Mouse (Mus musculus) hindbrain, embryonic 10.5 days (tissue): Measurements from ENCODE around the gene Bckdha. TPM values are rescaled to one million over a fixed set of nuclear protein-coding genes. Genes with fewer than 3 reads are reported as not detected.

Source experiments
- DNase-seq: peaks from one replicate; pipeline ENCODE4 v3.0.0-alpha.2; 2017; ENCODE audit warnings: low spot score
- H3K27ac ChIP-seq: fragments of 300-500 bp; sonication (generic); 2 replicates; pipeline ENCODE4 v1.5.1; 2016; ENCODE audit warnings: mild to moderate bottlenecking, moderate library complexity
- H3K27me3 ChIP-seq: fragments of 300-500 bp; sonication (generic); 2 replicates; pipeline ENCODE4 v1.6.1; 2016; ENCODE audit warnings: mild to moderate bottlenecking; ENCODE audit not compliant: poor library complexity, insufficient read depth, severe bottlenecking
- H3K36me3 ChIP-seq: fragments of 300-500 bp; sonication (generic); 2 replicates; pipeline ENCODE4 v1.6.1; 2016; ENCODE audit warnings: mild to moderate bottlenecking, moderate library complexity
- H3K4me1 ChIP-seq: fragments of 300-500 bp; sonication (generic); replicated peaks from 2 replicates; pipeline ENCODE4 v1.6.1; 2016; ENCODE audit warnings: mild to moderate bottlenecking
- H3K4me3 ChIP-seq: fragments of 300-500 bp; sonication (generic); 2 replicates; pipeline ENCODE4 v1.5.1; 2016; ENCODE audit warnings: mild to moderate bottlenecking, moderate library complexity
- H3K9me3 ChIP-seq: fragments of 300-500 bp; sonication (generic); 2 replicates; pipeline ENCODE4 v1.6.1; 2016; ENCODE audit warnings: mild to moderate bottlenecking, moderate library complexity
- WGBS: fragments of 180-500 bp; shearing (Covaris S2); methylation state at CpG from one replicate; pipeline ENCODE4 v1.1.7; 2016; 5-methylcytosine and 5-hydroxymethylcytosine counted together
- polyA plus RNA-seq: library from polyadenylated mRNA; unstranded; fragments of >200 nt; fragmentation: Nextera tagmentation; extraction: Ambion mirVana; gene quantifications from 2 replicates; pipeline ENCODE4 v1.2.1, GENCODE M21; 2016

Bckdha gene
- polyA plus RNA-seq, 1 experiment from 2014 or later, result 49.4 TPM

DNA sequence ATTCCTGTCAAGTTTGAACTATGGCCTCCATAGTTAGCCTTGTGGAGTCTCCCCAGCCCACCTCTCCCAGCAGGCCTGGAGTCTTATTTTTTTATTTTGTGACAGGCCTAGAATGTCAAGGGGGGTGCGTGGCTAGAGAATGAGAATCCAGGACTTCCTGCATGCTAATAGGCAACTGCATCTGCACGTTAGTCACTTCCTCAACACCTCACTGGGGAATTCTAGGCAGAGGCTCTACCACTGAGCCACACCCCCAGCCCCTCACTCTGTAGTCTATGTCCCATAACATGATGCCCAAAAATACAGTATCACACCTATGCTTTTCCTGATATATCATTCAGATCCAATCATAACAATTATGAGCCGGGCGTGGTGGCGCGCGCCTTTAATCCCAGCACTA lies 18.2 kb upstream of the Bckdha start:
- peaks cover 3% of the 10 kb centered on the region; the same call in 1 of the 2 replicates for H3K9me3 ChIP-seq
- H3K4me3 ChIP-seq, result no peak overlapping the region
- peaks cover 26% of the 10 kb centered on the region for H3K4me1 ChIP-seq
- WGBS, result 94% methylated on average over 7 of the region's 7 CpGs
- H3K36me3 ChIP-seq, result no peaks in the 10 kb centered on the region
- peaks cover 61% of the 10 kb centered on the region for H3K27me3 ChIP-seq
- no peak overlapping the region for H3K27ac ChIP-seq
- DNase-seq, result no peak

DNA sequence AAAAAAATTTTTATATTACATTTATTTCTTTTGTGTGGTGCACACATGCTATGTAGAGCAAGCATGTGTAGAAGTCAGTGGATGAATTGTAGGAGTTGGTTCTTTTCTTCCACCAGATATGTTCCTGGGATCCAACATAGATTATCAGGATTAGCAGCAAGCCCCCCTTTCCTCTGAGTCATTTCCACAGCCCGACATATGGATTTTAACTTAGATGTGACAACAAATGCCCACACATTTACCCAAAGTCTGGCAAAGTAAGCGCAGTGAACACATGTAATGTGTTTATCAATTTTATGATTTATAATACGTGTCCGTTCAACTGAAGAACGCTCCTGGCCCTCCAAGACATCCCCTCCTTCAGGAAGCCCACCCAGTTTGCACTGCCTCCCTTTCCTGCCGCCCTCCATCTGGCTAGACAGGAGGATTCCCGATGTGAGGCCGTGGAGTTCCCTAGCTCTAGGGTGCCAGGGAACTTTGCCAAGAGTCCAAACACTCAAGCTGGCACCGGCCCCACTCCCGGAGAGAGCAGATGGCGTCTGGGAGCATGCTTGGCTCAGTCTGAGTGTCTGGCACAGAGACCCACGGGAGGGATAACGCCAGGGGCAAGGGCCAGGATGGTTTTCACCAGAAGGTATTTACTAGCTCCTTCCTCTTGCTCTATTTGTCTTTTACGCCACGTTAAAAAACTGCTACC lies 17.5 kb upstream of the Bckdha start:
- 82% methylated on average over 15 of the region's 15 CpGs for WGBS
- H3K27ac ChIP-seq, result no peak overlapping the region
- no peak overlapping the region for H3K4me3 ChIP-seq
- DNase-seq, result no peak
- peaks cover 3% of the 10 kb centered on the region; the same call in 1 of the 2 replicates for H3K9me3 ChIP-seq
- no peaks in the 10 kb centered on the region for H3K36me3 ChIP-seq
- H3K27me3 ChIP-seq, result peaks cover 61% of the 10 kb centered on the region
- H3K4me1 ChIP-seq, result peaks cover 20% of the 10 kb centered on the region

GRCm38 (mm10) chr7:25675405-25675804 lies 16.6 kb upstream of the Bckdha start:
- Histone ChIP-seq H3K9me3 (peaks cover 3% of the 10 kb centered on the region; the same call in 1 of the 2 replicates), H3K4me1 (peaks cover 13% of the 10 kb centered on the region), H3K27ac (no peak overlapping the region), H3K4me3 (peak overlapping the region; percentile 46; the same call in 1 of the 2 replicates), H3K36me3 (0 out of 2 replicates have a peak, but pooled peaks cover 3% of the 10 kb centered on the region), H3K27me3 (peaks cover 61% of the 10 kb centered on the region)
- no peak for DNase-seq
- 41% methylated on average over 6 of the region's 6 CpGs for WGBS

- H3K27me3 ChIP-seq, result peaks cover 61% of the 10 kb centered on the region
- peaks cover 8% of the 10 kb centered on the region for H3K4me1 ChIP-seq
- 3% methylated on average over 29 of the region's 29 CpGs for WGBS
- no peak for DNase-seq
- peak within 1 kb of the TSS; percentile 46 for H3K4me3 ChIP-seq
- H3K9me3 ChIP-seq, result peaks cover 3% of the 10 kb centered on the region; the same call in 1 of the 2 replicates
- H3K36me3 ChIP-seq, result 0 out of 2 replicates have a peak, but pooled peaks cover 3% of the 10 kb centered on the region
- no peak within 1 kb of the TSS for H3K27ac ChIP-seq
Measured at GRCm38 (mm10) chr7:25674719-25675300, 16.0 kb upstream of the Bckdha start, which contains the start of gene Tmem91. Gene Tmem91 (minus strand): TSS chr7:25675166.

GRCm38 (mm10) chr7:25674297-25674696 lies 15.5 kb upstream of the Bckdha start:
- WGBS, result 25% methylated on average over 9 of the region's 9 CpGs
- no peak for DNase-seq
- Histone ChIP-seq H3K36me3 (peaks cover 7% of the 10 kb centered on the region), H3K27me3 (peaks cover 56% of the 10 kb centered on the region), H3K4me3 (peak overlapping the region; percentile 46), H3K27ac (no peak overlapping the region), H3K9me3 (peaks cover 3% of the 10 kb centered on the region; the same call in 1 of the 2 replicates), H3K4me1 (peaks cover 8% of the 10 kb centered on the region)

DNA sequence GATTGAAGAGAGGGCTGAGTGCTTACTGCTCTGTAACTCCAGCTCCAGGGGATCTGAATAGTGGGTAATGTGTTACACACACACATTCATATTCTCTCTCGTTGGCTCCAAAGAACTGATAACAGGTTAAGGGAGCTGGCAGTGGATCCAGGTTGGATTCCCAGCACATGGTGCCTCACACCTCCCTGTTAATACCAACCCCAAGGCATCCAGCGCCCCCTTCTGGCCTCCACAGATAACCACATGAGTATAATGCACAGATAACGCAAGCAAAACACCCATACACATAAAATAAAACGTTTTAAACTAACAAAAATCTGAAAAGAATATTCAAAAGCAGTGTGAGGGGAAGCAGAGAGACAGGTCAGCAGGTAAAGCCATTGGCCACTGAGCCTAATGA lies 13.7 kb upstream of the Bckdha start:
- no peak for DNase-seq
- peaks cover 8% of the 10 kb centered on the region for H3K4me1 ChIP-seq
- H3K36me3 ChIP-seq, result peaks cover 25% of the 10 kb centered on the region
- 49% methylated on average over 4 of the region's 4 CpGs for WGBS
- no peak overlapping the region for H3K4me3 ChIP-seq
- H3K9me3 ChIP-seq, result peaks cover 3% of the 10 kb centered on the region; the same call in 1 of the 2 replicates
- peaks cover 40% of the 10 kb centered on the region for H3K27me3 ChIP-seq
- no peak overlapping the region for H3K27ac ChIP-seq

DNA sequence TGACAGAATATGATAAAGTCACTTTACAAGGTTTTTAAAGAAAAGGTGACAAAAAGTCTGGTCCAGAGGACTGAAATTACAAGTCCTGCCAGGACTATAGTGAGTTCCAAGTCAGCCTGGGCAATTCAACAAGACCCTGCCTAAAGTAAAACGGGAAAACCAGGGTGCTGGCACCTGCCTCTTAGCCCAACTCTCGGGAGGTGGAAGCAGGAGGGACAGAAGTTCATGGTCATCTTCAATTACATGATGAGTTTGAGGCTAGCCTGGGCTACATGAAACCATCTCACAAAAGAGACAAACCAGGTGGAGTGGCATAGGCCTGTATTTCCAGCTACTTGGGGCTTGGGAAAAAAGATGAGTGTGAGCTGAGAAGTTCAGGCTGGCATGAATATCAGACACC lies 12.9 kb upstream of the Bckdha start:
- Histone ChIP-seq H3K36me3 (peaks cover 33% of the 10 kb centered on the region), H3K4me3 (no peak overlapping the region), H3K27ac (no peak overlapping the region), H3K27me3 (peaks cover 37% of the 10 kb centered on the region), H3K4me1 (peaks cover 8% of the 10 kb centered on the region), H3K9me3 (peaks cover 3% of the 10 kb centered on the region; the same call in 1 of the 2 replicates)
- 75% methylated on average over 2 of the region's 2 CpGs for WGBS
- DNase-seq, result no peak

DNA sequence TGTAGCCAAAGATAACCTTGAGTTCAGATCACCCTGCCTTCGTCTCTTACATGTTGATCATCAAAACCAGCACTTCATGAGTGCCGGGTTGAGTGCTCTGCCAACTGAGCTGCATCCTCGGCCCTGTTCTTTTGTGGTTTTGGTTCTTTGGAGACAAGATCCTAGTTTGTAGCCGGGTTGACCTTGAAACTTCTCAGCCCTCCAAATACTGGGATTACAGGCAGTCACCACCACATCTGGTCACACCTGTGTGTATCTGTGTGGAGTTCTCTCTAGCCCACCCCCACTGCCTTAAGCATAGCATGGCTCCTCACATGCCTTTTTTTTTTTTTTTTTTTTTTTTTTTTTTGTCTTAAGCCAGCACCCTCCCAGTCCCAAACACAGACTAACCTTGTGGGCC lies 11.3 kb upstream of the Bckdha start:
- H3K27ac ChIP-seq, result no peak overlapping the region
- WGBS, result 88% methylated on average over 4 of the region's 4 CpGs
- no peak for DNase-seq
- H3K4me3 ChIP-seq, result no peak overlapping the region
- peaks cover 7% of the 10 kb centered on the region for H3K4me1 ChIP-seq
- H3K9me3 ChIP-seq, result peaks cover 3% of the 10 kb centered on the region; the same call in 1 of the 2 replicates
- H3K27me3 ChIP-seq, result peaks cover 21% of the 10 kb centered on the region
- peaks cover 49% of the 10 kb centered on the region for H3K36me3 ChIP-seq

GRCm38 (mm10) chr7:25669631-25670030 lies 10.8 kb upstream of the Bckdha start:
- peaks cover 3% of the 10 kb centered on the region for H3K4me1 ChIP-seq
- H3K36me3 ChIP-seq, result peaks cover 53% of the 10 kb centered on the region
- no peak overlapping the region for H3K27ac ChIP-seq
- peaks cover 3% of the 10 kb centered on the region; the same call in 1 of the 2 replicates for H3K9me3 ChIP-seq
- H3K27me3 ChIP-seq, result peaks cover 16% of the 10 kb centered on the region
- H3K4me3 ChIP-seq, result no peak overlapping the region
- DNase-seq, result no peak
- 80% methylated on average over 9 of the region's 9 CpGs for WGBS

DNA sequence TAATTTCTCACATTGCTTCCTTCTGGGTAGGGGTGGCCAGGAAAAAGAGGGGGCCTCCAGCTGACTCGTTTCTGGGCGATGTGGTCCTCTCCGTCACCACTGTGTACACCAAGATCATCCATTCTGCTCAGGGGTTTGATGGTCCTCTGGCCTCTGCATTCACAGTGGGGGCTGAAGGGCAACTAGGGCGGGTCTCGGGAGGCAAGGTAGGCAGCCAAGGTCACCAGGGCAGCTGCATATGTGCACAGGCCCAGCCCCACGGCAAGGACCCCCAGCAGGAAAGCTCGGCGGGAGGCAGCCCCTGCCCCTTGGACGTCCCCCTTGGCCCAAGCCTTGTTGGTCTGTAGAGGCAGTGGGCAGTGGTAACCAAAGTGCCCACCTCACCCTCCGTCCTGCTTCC lies 10.4 kb upstream of the Bckdha start:
- no peak overlapping the region for H3K27ac ChIP-seq
- peaks cover 11% of the 10 kb centered on the region for H3K27me3 ChIP-seq
- H3K36me3 ChIP-seq, result peaks cover 58% of the 10 kb centered on the region
- WGBS, result 88% methylated on average over 10 of the region's 10 CpGs
- H3K4me3 ChIP-seq, result no peak overlapping the region
- no peaks in the 10 kb centered on the region for H3K4me1 ChIP-seq
- H3K9me3 ChIP-seq, result peaks cover 3% of the 10 kb centered on the region; the same call in 1 of the 2 replicates
- DNase-seq, result no peak

- DNase-seq, result no peak
- no peaks in the 10 kb centered on the region for H3K9me3 ChIP-seq
Measured at GRCm38 (mm10) chr7:25666381-25666780, 7.6 kb upstream of the Bckdha start.

DNA sequence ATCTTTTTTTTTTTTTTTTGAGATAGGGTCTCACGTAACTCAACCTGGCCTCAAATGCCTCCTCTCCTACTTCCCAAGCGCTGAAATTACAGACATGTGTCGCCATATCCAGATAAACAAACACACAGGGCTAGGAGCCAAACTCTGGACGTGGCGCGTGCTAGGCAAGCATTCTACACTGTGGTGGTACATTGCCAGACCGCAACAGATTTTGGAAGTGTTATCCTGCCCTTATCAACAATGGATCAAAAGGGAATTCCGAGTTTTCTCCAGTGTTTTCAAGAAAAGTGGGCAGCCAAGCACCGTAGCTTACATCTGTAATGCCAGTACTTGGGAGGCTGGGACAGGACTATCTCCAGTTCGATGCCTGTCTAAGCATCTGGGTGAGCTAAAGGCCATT lies 996 bp downstream of the Bckdha start:
- Histone ChIP-seq H3K9me3 (no peaks in the 10 kb centered on the region), H3K36me3 (peaks cover 10% of the 10 kb centered on the region), H3K27ac (peak overlapping the region; percentile 93; the same call in 1 of the 2 replicates), H3K4me3 (peak overlapping the region; percentile 76), H3K27me3 (no peaks in the 10 kb centered on the region), H3K4me1 (peaks cover 22% of the 10 kb centered on the region)
- no peak for DNase-seq
- 41% methylated on average over 10 of the region's 10 CpGs for WGBS

More at GRCm38 (mm10) chr7:25666381-25666780, 7.6 kb upstream of the Bckdha start:
- H3K36me3 ChIP-seq, result peaks cover 79% of the 10 kb centered on the region
- WGBS, result 93% methylated on average over 8 of the region's 8 CpGs
- H3K27ac ChIP-seq, result no peak overlapping the region
- no peak overlapping the region for H3K4me3 ChIP-seq
- no peaks in the 10 kb centered on the region for H3K4me1 ChIP-seq
- no peaks in the 10 kb centered on the region for H3K27me3 ChIP-seq
